14 mouse cellular contexts compared by ENCODE assay signal in the genomic region with DNA sequence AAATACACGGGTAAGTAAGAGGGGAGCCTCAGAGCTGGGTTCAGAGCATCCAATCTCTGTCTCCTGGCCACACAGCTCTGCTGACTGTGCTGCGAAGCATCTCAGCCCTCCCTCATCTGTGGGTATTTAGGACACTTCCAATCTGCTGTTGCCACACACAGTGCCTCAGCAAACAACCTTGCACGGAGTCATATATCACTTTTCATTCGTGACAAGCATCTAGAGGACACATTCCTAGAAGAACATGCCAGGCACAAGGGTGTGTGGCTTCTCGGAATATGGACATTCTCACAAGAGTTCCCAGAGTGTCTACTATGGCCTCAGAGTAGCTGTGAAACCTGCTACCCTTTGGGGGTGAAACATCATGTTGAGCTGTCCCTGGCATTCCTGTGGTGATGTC. TPM values are rescaled to one million over a fixed set of nuclear protein-coding genes. Genes with fewer than 3 reads are reported as not detected.
"Had no signal": no experiment of that assay in that cellular context is flagged by ENCODE, and none has a peak within 500 bp of the region (broad histone marks: within the 10 kb centered on the region; RNA-seq: fewer than 3 reads in every experiment).

No protein-coding gene starts in this region.

- DNase-seq: kidney, adult 9 months; kidney, postnatal 14 days; kidney, postnatal 4 days; liver; lung, adult 18-20 months; lung, postnatal 10 days; lung, postnatal 36 days; right cerebral cortex, postnatal 25 days; thymus, adult 18-20 months; thymus, postnatal 36 days had no signal

- ATAC-seq: liver, embryonic 12.5 days; midbrain, embryonic 13.5 days; midbrain, embryonic 16.5 days had no signal

RNA-seq across cellular contexts. Expression of gene Elfn1, which starts 2.6 kb away (rescaled TPM):
- total RNA-seq: monocyte, adult 5-6 weeks had no signal
